8 mouse cellular contexts compared by ENCODE assay signal in the genomic region with DNA sequence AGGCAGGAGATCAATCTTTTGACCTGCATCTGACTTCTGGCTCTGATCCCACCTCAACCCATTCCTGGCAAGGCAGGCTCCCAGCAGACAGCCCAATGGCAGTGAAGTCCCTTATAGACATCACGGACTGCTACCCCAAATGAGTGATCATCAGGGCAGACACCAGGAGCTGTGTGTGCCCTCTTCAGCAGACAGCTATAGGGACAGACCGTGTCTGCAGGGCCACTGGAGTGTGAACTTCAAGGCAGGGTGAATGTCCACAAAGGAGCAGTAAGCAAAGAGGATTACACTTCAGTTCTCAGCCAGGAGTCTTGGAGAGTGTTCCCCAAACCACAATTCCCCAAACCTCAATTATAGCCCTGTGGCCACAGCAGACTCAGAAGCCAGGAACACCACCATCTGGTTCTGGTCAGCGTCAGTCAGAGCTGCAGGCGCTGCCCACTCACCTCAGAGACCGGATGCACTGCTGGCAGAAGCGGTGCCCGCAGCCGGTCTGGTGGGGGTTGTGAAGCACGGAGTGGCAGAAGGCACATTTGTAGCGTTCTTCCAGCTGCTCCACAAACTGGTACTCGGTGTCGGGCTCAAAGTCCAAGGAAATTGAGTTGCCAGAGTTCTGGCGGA. TPM values are rescaled to one million over a fixed set of nuclear protein-coding genes. Genes with fewer than 3 reads are reported as not detected.
A peak's percentile ranks its signal among the peaks of the same experiment; 100 is the strongest.
DNase-seq lines count a peak whose midpoint lies in the region; ATAC-seq and TF ChIP-seq lines count a peak whose summit lies in the region.

No protein-coding gene starts in this region.

- H3K36me3 ChIP-seq in midbrain, embryonic 13.5 days, result no peaks in the 10 kb centered on the region
- no peaks in the 10 kb centered on the region for H3K36me3 ChIP-seq in midbrain, embryonic 16.5 days (ENCODE audit: control insufficient read depth, insufficient read depth, low read length)
- peaks cover 33% of the 10 kb centered on the region for H3K36me3 ChIP-seq in heart, postnatal 0 days (replicated peaks; ENCODE audit: control insufficient read depth, insufficient read depth, low read length)
- 0 out of 2 replicates have a peak, but pooled peaks cover 3% of the 10 kb centered on the region for H3K36me3 ChIP-seq in limb, embryonic 10.5 days
- H3K36me3 ChIP-seq in stomach, postnatal 0 days (ENCODE audit: control insufficient read depth, insufficient read depth, low read length), result peaks cover 16% of the 10 kb centered on the region

- no peak overlapping the region for H3K4me3 ChIP-seq in midbrain, embryonic 13.5 days (replicated peaks)
- H3K4me3 ChIP-seq in midbrain, embryonic 16.5 days (ENCODE audit: low read depth, low read length), result no peak overlapping the region
- H3K4me3 ChIP-seq in heart, postnatal 0 days (ENCODE audit: low read depth, low read length), result no peak overlapping the region
- H3K4me3 ChIP-seq in limb, embryonic 10.5 days, result peak overlapping the region; percentile 38
- H3K4me3 ChIP-seq in stomach, postnatal 0 days (ENCODE audit: low read depth, low read length), result no peak overlapping the region

- H3K27ac ChIP-seq in midbrain, embryonic 13.5 days, result peak overlapping the region; percentile 36; the same call in 1 of the 2 replicates
- no peak overlapping the region for H3K27ac ChIP-seq in midbrain, embryonic 16.5 days (ENCODE audit: low read length)
- H3K27ac ChIP-seq in heart, postnatal 0 days (ENCODE audit: low read depth), result peak overlapping the region; percentile 60
- H3K27ac ChIP-seq in limb, embryonic 10.5 days, result peak overlapping the region; percentile 74
- H3K27ac ChIP-seq in stomach, postnatal 0 days (replicated peaks), result peak overlapping the region; percentile 40; the same call in 1 of the 2 replicates

- no peaks in the 10 kb centered on the region for H3K27me3 ChIP-seq in midbrain, embryonic 13.5 days
- H3K27me3 ChIP-seq in midbrain, embryonic 16.5 days (ENCODE audit: control insufficient read depth, insufficient read depth, low read depth, low read length), result no peaks in the 10 kb centered on the region
- H3K27me3 ChIP-seq in heart, postnatal 0 days (ENCODE audit: control insufficient read depth, insufficient read depth, low read length), result no peaks in the 10 kb centered on the region
- no peaks in the 10 kb centered on the region for H3K27me3 ChIP-seq in limb, embryonic 10.5 days (ENCODE audit: low read depth, poor library complexity, severe bottlenecking)
- H3K27me3 ChIP-seq in stomach, postnatal 0 days (ENCODE audit: control insufficient read depth, insufficient read depth, low read length), result no peaks in the 10 kb centered on the region

- no peaks in the 10 kb centered on the region; the same call in 1 of the 2 replicates for H3K4me1 ChIP-seq in midbrain, embryonic 13.5 days (replicated peaks)
- no peaks in the 10 kb centered on the region; the same call in 1 of the 2 replicates for H3K4me1 ChIP-seq in midbrain, embryonic 16.5 days (ENCODE audit: control insufficient read depth, insufficient read depth, low read length)
- H3K4me1 ChIP-seq in heart, postnatal 0 days (ENCODE audit: control insufficient read depth, insufficient read depth), result peaks cover 14% of the 10 kb centered on the region; the same call in 1 of the 2 replicates
- H3K4me1 ChIP-seq in limb, embryonic 10.5 days, result peaks cover 39% of the 10 kb centered on the region
- H3K4me1 ChIP-seq in stomach, postnatal 0 days (replicated peaks; ENCODE audit: control insufficient read depth, insufficient read depth), result peaks cover 2% of the 10 kb centered on the region; the same call in 1 of the 2 replicates

- TF ChIP-seq CTCF in heart, postnatal 0 days (IDR thresholded peaks at IDR 0.05; ENCODE audit: low read depth), result no peak
- TF ChIP-seq CTCF in stomach, postnatal 0 days (IDR thresholded peaks at IDR 0.05; ENCODE audit: low read depth), result no peak

- H3K4me2 ChIP-seq in midbrain, embryonic 13.5 days (replicated peaks), result no peak overlapping the region
- H3K4me2 ChIP-seq in midbrain, embryonic 16.5 days (ENCODE audit: low read length), result no peak overlapping the region
- peak overlapping the region; percentile 7; the same call in 1 of the 2 replicates for H3K4me2 ChIP-seq in heart, postnatal 0 days (ENCODE audit: low read depth, low read length)
- peak overlapping the region; percentile 8; the same call in 1 of the 2 replicates for H3K4me2 ChIP-seq in stomach, postnatal 0 days (replicated peaks; ENCODE audit: low read depth)

- TF ChIP-seq EP300 in heart, postnatal 0 days (IDR thresholded peaks at IDR 0.05; ENCODE audit: low read depth), result no peak
- TF ChIP-seq EP300 in stomach, postnatal 0 days (optimal IDR thresholded peaks at IDR 0.05), result no peak

- ATAC-seq in midbrain, embryonic 13.5 days, result no peak
- no peak for ATAC-seq in midbrain, embryonic 16.5 days
- peak; percentile 18; the same call in 1 of the 2 replicates for ATAC-seq in heart, postnatal 0 days (ENCODE audit: insufficient read depth, low read depth)
- ATAC-seq in stomach, postnatal 0 days (ENCODE audit: low FRiP score, low TSS enrichment), result no peak
- ATAC-seq in CD4-positive, CD25-positive, alpha-beta regulatory T cell, adult 4 months, result no peak

- DNase-seq in adrenal gland, postnatal 14 days, result peak; percentile 63
- DNase-seq in adrenal gland, postnatal 36 days, result no peak
- DNase-seq in heart, postnatal 0 days (ENCODE audit: low spot score), result peak; percentile 18
- peak; percentile 67 for DNase-seq in limb, embryonic 10.5 days (ENCODE audit: low spot score)
- no peak for DNase-seq in stomach, postnatal 0 days (ENCODE audit: low spot score)

- H3K9me3 ChIP-seq in midbrain, embryonic 13.5 days, result no peaks in the 10 kb centered on the region
- no peaks in the 10 kb centered on the region for H3K9me3 ChIP-seq in midbrain, embryonic 16.5 days (replicated peaks; ENCODE audit: control insufficient read depth, low read length, poor library complexity, severe bottlenecking)
- no peaks in the 10 kb centered on the region for H3K9me3 ChIP-seq in heart, postnatal 0 days (replicated peaks; ENCODE audit: control insufficient read depth, low read length)
- H3K9me3 ChIP-seq in limb, embryonic 10.5 days (replicated peaks), result no peaks in the 10 kb centered on the region
- no peaks in the 10 kb centered on the region for H3K9me3 ChIP-seq in stomach, postnatal 0 days (ENCODE audit: control insufficient read depth, low read length)

- H3K9ac ChIP-seq in midbrain, embryonic 13.5 days (replicated peaks), result no peak overlapping the region
- no peak overlapping the region for H3K9ac ChIP-seq in midbrain, embryonic 16.5 days (ENCODE audit: low read depth, low read length)
- H3K9ac ChIP-seq in heart, postnatal 0 days (replicated peaks; ENCODE audit: low read depth, low read length), result no peak overlapping the region
- no peak overlapping the region for H3K9ac ChIP-seq in stomach, postnatal 0 days (ENCODE audit: low read length)

- 62% methylated on average over 13 of the region's 13 CpGs for WGBS in midbrain, embryonic 13.5 days
- WGBS in midbrain, embryonic 16.5 days, result 52% methylated on average over 13 of the region's 13 CpGs
- 44% methylated on average over 13 of the region's 13 CpGs for WGBS in heart, postnatal 0 days
- 29% methylated on average over 13 of the region's 13 CpGs for WGBS in limb, embryonic 10.5 days
- WGBS in stomach, postnatal 0 days, result 42% methylated on average over 13 of the region's 13 CpGs

RNA-seq across cellular contexts. Expression of gene Traf5, which starts 22.3 kb away (rescaled TPM):
- 6.9 and 13.4 TPM in 2 replicates for total RNA-seq in adrenal gland, postnatal 14 days (2021)
- total RNA-seq in adrenal gland, postnatal 36 days (2021), result 1 to 10 TPM; 6.5 to 7.0 TPM
- 2.2 and 2.6 TPM in 2 replicates for polyA plus RNA-seq in midbrain, embryonic 13.5 days (2015; fragmentation: Nextera tagmentation; extraction: Ambion mirVana)
- polyA plus RNA-seq in midbrain, embryonic 16.5 days (2015; fragmentation: Nextera tagmentation; extraction: Ambion mirVana), result 1.6 and 2.7 TPM in 2 replicates
- total RNA-seq in heart, postnatal 0 days (2014; rRNA removed; ENCODE audit: low replicate concordance), result 5.7 and 51.1 TPM in 2 replicates
- 13.7 and 14.7 TPM in 2 replicates for polyA plus RNA-seq in heart, postnatal 0 days (2015; fragmentation: Nextera tagmentation; extraction: Ambion mirVana)
- polyA plus RNA-seq in limb, embryonic 10.5 days (2016; fragmentation: Nextera tagmentation; extraction: Ambion mirVana), result 4.3 and 6.6 TPM in 2 replicates
- 16.6 and 17.7 TPM in 2 replicates for polyA plus RNA-seq in stomach, postnatal 0 days (2015; fragmentation: Nextera tagmentation; extraction: Ambion mirVana)
- polyA plus RNA-seq in CD4-positive, CD25-positive, alpha-beta regulatory T cell, adult 4 months (2017; shearing (Covaris generic)), result 10 to 100 TPM; 67.5 to 87.0 TPM

Comparison
In these comparisons a context has a peak if more than half of its experiments do, and no peak if none do; other contexts are left out.
1. DNase-seq: peak in adrenal gland, postnatal 14 days (single experiment), heart, postnatal 0 days (single experiment) and limb, embryonic 10.5 days (single experiment); none in adrenal gland, postnatal 36 days (0 of 2) and stomach, postnatal 0 days (single experiment).
2. H3K4me2 ChIP-seq: peak in heart, postnatal 0 days (single experiment) and stomach, postnatal 0 days (single experiment); none in midbrain, embryonic 13.5 days (single experiment) and midbrain, embryonic 16.5 days (single experiment).